20 mouse cellular contexts compared by ENCODE assay signal in the genomic region with DNA sequence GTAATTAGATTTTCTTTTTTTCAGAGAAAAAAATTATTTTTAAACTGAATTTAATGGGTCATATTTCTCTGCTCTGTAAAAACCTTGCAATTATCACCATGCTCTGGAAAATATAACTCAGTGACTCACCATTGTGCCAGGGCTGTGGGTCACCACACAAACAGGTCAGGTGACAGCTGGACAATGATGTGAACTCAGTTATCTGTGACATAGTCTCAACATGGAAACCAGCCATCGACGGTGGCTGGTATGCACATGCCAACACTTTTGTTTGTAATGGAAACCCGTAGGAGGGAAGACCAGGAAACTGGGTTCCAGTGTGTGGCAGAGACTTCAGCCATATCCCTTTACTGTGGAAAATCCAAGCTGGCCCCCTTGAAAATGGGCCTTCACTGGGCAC. TPM values are rescaled to one million over a fixed set of nuclear protein-coding genes. Genes with fewer than 3 reads are reported as not detected.
DNase-seq lines count a peak whose midpoint lies in the region; ATAC-seq and TF ChIP-seq lines count a peak whose summit lies in the region.
"Had no signal": no experiment of that assay in that cellular context is flagged by ENCODE, and none has a peak within 500 bp of the region (broad histone marks: within the 10 kb centered on the region; RNA-seq: fewer than 3 reads in every experiment).

No protein-coding gene starts in this region.

- 28% methylated on average over 3 of the region's 3 CpGs for WGBS in heart, embryonic 11.5 days (ENCODE audit: insufficient replicate concordance)
- 44% methylated on average over 3 of the region's 3 CpGs for WGBS in kidney, embryonic 16.5 days
- 46% methylated on average over 3 of the region's 3 CpGs for WGBS in kidney, embryonic 15.5 days

- TF ChIP-seq POLR2A in myocyte (IDR thresholded peaks at IDR 0.05; ENCODE audit: insufficient read length, low read depth), result no peak

- DNase-seq in heart, postnatal 25 days (ENCODE audit: low spot score), result no peak
- no peak for DNase-seq in Patski (ENCODE audit: low read depth, low spot score)
- no peak for DNase-seq in spleen, postnatal 36 days (ENCODE audit: low spot score in 2 of 2)
- DNase-seq: adrenal gland, postnatal 14 days; cerebellum, adult 11-12 months; cerebellum, postnatal 36 days; kidney, adult 2 months; kidney, postnatal 36 days; layer of hippocampus, adult 9-11 months; liver, postnatal 0 days; lung, postnatal 4 days had no signal

- H3K4me3 ChIP-seq in heart, embryonic 11.5 days (ENCODE audit: low read depth, low read length), result no peak overlapping the region
- no peak overlapping the region for H3K4me3 ChIP-seq in kidney, embryonic 16.5 days (ENCODE audit: low read length)
- H3K4me3 ChIP-seq in kidney, embryonic 15.5 days (replicated peaks), result no peak overlapping the region
- no peak overlapping the region for H3K4me3 ChIP-seq in myocyte
- H3K4me3 ChIP-seq: forebrain, embryonic 10.5 days; midbrain, embryonic 12.5 days had no signal

- POLR2A ChIA-PET in Patski (lab: Charles Lee), result interaction anchor here (0.6 kb wide), 1 partner anchor 85 kb away, joined by 3 read pairs; no protein-coding TSS in a partner anchor

- no peak; the same call in 1 of the 2 replicates for ATAC-seq in heart, embryonic 11.5 days (replicated peaks; ENCODE audit: insufficient number of reproducible peaks, low FRiP score, low TSS enrichment)
- ATAC-seq in kidney, embryonic 16.5 days (ENCODE audit: low FRiP score, low TSS enrichment), result peak; percentile 42; the same call in 1 of the 2 replicates
- ATAC-seq in kidney, embryonic 15.5 days (replicated peaks; ENCODE audit: low FRiP score), result no peak; the same call in 1 of the 2 replicates
- peak; percentile 25 for ATAC-seq in Patski
- no peak for ATAC-seq in megakaryocyte progenitor cell, adult 5-6 weeks (replicated peaks; ENCODE audit: poor library complexity)
- ATAC-seq: hindbrain, postnatal 0 days; liver, postnatal 0 days had no signal

- no peaks in the 10 kb centered on the region for H3K27me3 ChIP-seq in heart, embryonic 11.5 days (ENCODE audit: control insufficient read depth, insufficient read depth, low read length)
- H3K27me3 ChIP-seq in kidney, embryonic 16.5 days (ENCODE audit: insufficient read depth, low read length), result no peaks in the 10 kb centered on the region
- H3K27me3 ChIP-seq in kidney, embryonic 15.5 days, result no peaks in the 10 kb centered on the region
- no peaks in the 10 kb centered on the region for H3K27me3 ChIP-seq in Patski
- H3K27me3 ChIP-seq in myocyte (ENCODE audit: control insufficient read depth, insufficient read depth, insufficient read length), result no peaks in the 10 kb centered on the region
- H3K27me3 ChIP-seq: midbrain, embryonic 12.5 days had no signal

- H3K79me2 ChIP-seq in myocyte (ENCODE audit: control insufficient read depth, insufficient read depth), result peaks cover 91% of the 10 kb centered on the region

- peak overlapping the region; percentile 58 for H3K27ac ChIP-seq in heart, embryonic 11.5 days (ENCODE audit: low read depth, low read length)
- no peak overlapping the region for H3K27ac ChIP-seq in kidney, embryonic 16.5 days (ENCODE audit: low read length)
- no peak overlapping the region for H3K27ac ChIP-seq in kidney, embryonic 15.5 days
- H3K27ac ChIP-seq: forebrain, embryonic 10.5 days; hindbrain, postnatal 0 days; midbrain, embryonic 12.5 days had no signal

- no peak overlapping the region for H3ac ChIP-seq in myocyte (ENCODE audit: control insufficient read depth, insufficient read length)

- H3K4me1 ChIP-seq in heart, embryonic 11.5 days (ENCODE audit: control insufficient read depth, insufficient read depth, low read length), result peaks cover 18% of the 10 kb centered on the region
- H3K4me1 ChIP-seq in kidney, embryonic 16.5 days (ENCODE audit: insufficient read depth, low read length), result peaks cover 18% of the 10 kb centered on the region
- peaks cover 20% of the 10 kb centered on the region for H3K4me1 ChIP-seq in kidney, embryonic 15.5 days
- H3K4me1 ChIP-seq: midbrain, embryonic 12.5 days had no signal

- H3K36me3 ChIP-seq in heart, embryonic 11.5 days (ENCODE audit: control insufficient read depth, insufficient read depth, low read length), result no peaks in the 10 kb centered on the region
- H3K36me3 ChIP-seq in kidney, embryonic 16.5 days (ENCODE audit: insufficient read depth, low read length), result no peaks in the 10 kb centered on the region
- no peaks in the 10 kb centered on the region for H3K36me3 ChIP-seq in kidney, embryonic 15.5 days
- no peaks in the 10 kb centered on the region for H3K36me3 ChIP-seq in myocyte (ENCODE audit: control insufficient read depth, insufficient read depth)
- H3K36me3 ChIP-seq: forebrain, embryonic 10.5 days; G1E; midbrain, embryonic 12.5 days had no signal

- no peaks in the 10 kb centered on the region for H3K9me3 ChIP-seq in heart, embryonic 11.5 days (replicated peaks; ENCODE audit: control insufficient read depth, low read length)
- H3K9me3 ChIP-seq in kidney, embryonic 16.5 days (ENCODE audit: low read length), result no peaks in the 10 kb centered on the region
- H3K9me3 ChIP-seq in kidney, embryonic 15.5 days (replicated peaks), result no peaks in the 10 kb centered on the region
- H3K9me3 ChIP-seq: forebrain, embryonic 10.5 days; G1E; midbrain, embryonic 12.5 days had no signal

- TF ChIP-seq CTCF in Patski (IDR thresholded peaks at IDR 0.05), result no peak

- H3K9ac ChIP-seq in heart, embryonic 11.5 days (ENCODE audit: low read depth, low read length), result no peak overlapping the region
- no peak overlapping the region for H3K9ac ChIP-seq in kidney, embryonic 16.5 days (replicated peaks; ENCODE audit: low read length)
- H3K9ac ChIP-seq in kidney, embryonic 15.5 days, result no peak overlapping the region
- H3K9ac ChIP-seq: liver, postnatal 0 days; midbrain, embryonic 12.5 days had no signal

- no peak overlapping the region for H3K4me2 ChIP-seq in heart, embryonic 11.5 days
- H3K4me2 ChIP-seq in kidney, embryonic 16.5 days (replicated peaks; ENCODE audit: low read depth, low read length), result no peak overlapping the region
- no peak overlapping the region for H3K4me2 ChIP-seq in kidney, embryonic 15.5 days
- H3K4me2 ChIP-seq in myocyte (ENCODE audit: low read depth), result peak overlapping the region; percentile 66
- H3K4me2 ChIP-seq: midbrain, embryonic 12.5 days had no signal

- CTCF ChIA-PET in Patski (lab: Charles Lee), result no interaction called here

- intact Hi-C loops in heart, postnatal 25 days (cut with DNase I), result no loop called here

- in situ Hi-C loops in Patski (cut with MboI; ENCODE audit: low pct_unique_long_range_greater_than_20kb), result no loop called here

TF ChIP-seq in myocyte, 11 proteins besides CTCF, POLR2A, EP300 and RAD21:
- TF ChIP-seq USF1 (IDR thresholded peaks at IDR 0.05; ENCODE audit: low read depth) (peak; percentile 78), MYOD1 (IDR thresholded peaks at IDR 0.05; ENCODE audit: control insufficient read depth in 1 of 3, insufficient read length in 2 of 3, low read depth in 2 of 3) (peak in 2 of 3 experiments; percentile 69 to 82), SRF (IDR thresholded peaks at IDR 0.05; ENCODE audit: control insufficient read depth, insufficient read length, low read depth) (no peak), MAX (IDR thresholded peaks at IDR 0.05; ENCODE audit: low read depth) (no peak), E2F4 (IDR thresholded peaks at IDR 0.05; ENCODE audit: insufficient read depth) (no peak), TCF12 (IDR thresholded peaks at IDR 0.05; ENCODE audit: insufficient read depth, poor library complexity, severe bottlenecking) (no peak), CEBPB (IDR thresholded peaks at IDR 0.05; ENCODE audit: insufficient read depth, poor library complexity, severe bottlenecking) (no peak), TCF3 (IDR thresholded peaks at IDR 0.05; ENCODE audit: insufficient read length, low read depth) (peak; percentile 46), REST (IDR thresholded peaks at IDR 0.05; ENCODE audit: insufficient read depth, insufficient read length) (no peak), MYOG (IDR thresholded peaks at IDR 0.05; ENCODE audit: control insufficient read depth in 1 of 3, insufficient read depth in 1 of 3, insufficient read length in 2 of 3, low read depth in 2 of 3) (peak; percentile 12 to 72 (median 32)), POLR2AphosphoS2 (IDR thresholded peaks at IDR 0.05; ENCODE audit: insufficient read length, low read depth) (no peak)

RNA-seq across cellular contexts. Expression of gene Cald1, which starts 35.5 kb away (rescaled TPM):
- 144 and 167 TPM in 2 replicates for polyA plus RNA-seq in heart, embryonic 11.5 days (2014; fragmentation: Nextera tagmentation; extraction: Ambion mirVana)
- 10 to 100 TPM; 49.3 to 53.1 TPM for total RNA-seq in heart, postnatal 25 days (2021)
- 238 and 243 TPM in 2 replicates for polyA plus RNA-seq in kidney, embryonic 16.5 days (2015; fragmentation: Nextera tagmentation; extraction: Ambion mirVana)
- 242 and 266 TPM in 2 replicates for polyA plus RNA-seq in kidney, embryonic 15.5 days (2015; fragmentation: Nextera tagmentation; extraction: Ambion mirVana)
- polyA plus RNA-seq in Patski (2021) (800 TPM), myocyte (2012; fragmentation: generic; extraction: Trizol) (88.1 TPM)
- 0.05 and 0.17 TPM in 2 replicates for total RNA-seq in megakaryocyte progenitor cell, adult 5-6 weeks (2015)
- not detected in 2 replicates for total RNA-seq in megakaryocyte progenitor cell, adult 5-6 weeks (2017)
- polyA plus RNA-seq: G1E had no signal

Comparison
In these comparisons a context has a peak if more than half of its experiments do, and no peak if none do; other contexts are left out.
1. ATAC-seq: peak in kidney, embryonic 16.5 days (single experiment) and Patski (single experiment); none in heart, embryonic 11.5 days (single experiment), kidney, embryonic 15.5 days (single experiment) and megakaryocyte progenitor cell, adult 5-6 weeks (single experiment).